Mouse (Mus musculus) liver, adult 10 weeks (tissue): ENCODE data around the gene Gm11009. TPM values are rescaled to one million over a fixed set of nuclear protein-coding genes. Genes with fewer than 3 reads are reported as not detected.

Source experiments
- polyA plus RNA-seq: library from polyadenylated mRNA; stranded (reverse); fragments of 350-450 nt; fragmentation: Illumina TruSeq; extraction: RNeasy Lipid Tissue Mini Kit (QIAGEN cat#74804); gene quantifications from one replicate; pipeline ENCODE4 v1.2.3, GENCODE M21; 2014; ENCODE audit warnings: low read depth, low replicate concordance

Gm11009 gene
- polyA plus RNA-seq = not detected

DNA sequence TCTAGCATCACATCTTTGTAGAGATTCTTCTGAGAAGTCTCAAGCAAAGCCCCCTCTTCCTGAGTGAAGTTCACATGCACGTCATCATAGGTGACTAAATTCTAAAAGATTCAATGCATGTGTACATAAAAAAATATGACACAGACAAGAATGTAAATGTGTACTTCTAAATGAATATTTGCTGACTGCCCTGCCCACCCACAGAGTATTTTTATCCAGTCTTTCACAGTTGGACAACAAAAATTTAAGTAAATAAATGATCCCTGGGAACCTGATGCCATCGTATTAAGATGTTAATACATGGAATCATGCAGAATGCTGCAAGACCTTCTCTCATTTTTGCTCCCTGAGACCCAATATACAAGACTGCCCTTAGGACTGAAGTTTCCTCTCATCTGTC, at the start of gene Gm11009:
Gene Gm11009 (minus strand): TSS at position 101 of the 400 bp plus-strand sequence.

Other genes starting within 250 kb of the Gm11009 start
- gene Gm2004, start 169.7 kb downstream of the Gm11009 start, polyA plus RNA-seq = 3.3 TPM
- gene 2210418O10Rik, start 92.9 kb downstream of the Gm11009 start, polyA plus RNA-seq = 47.4 TPM
- gene Gm14435, start 104.1 kb upstream of the Gm11009 start, polyA plus RNA-seq = 11.0 TPM
- 5.2 TPM for gene Gm14434, start 167.3 kb upstream of the Gm11009 start, polyA plus RNA-seq
- gene Zfp967, start 201.6 kb upstream of the Gm11009 start, polyA plus RNA-seq = not detected